In genomic region chr1:131290648-131291047, GRCm38 (mm10) we compare ENCODE assay signal across 9 mouse cellular contexts. TPM values are rescaled to one million over a fixed set of nuclear protein-coding genes. Genes with fewer than 3 reads are reported as not detected.
DNase-seq lines count a peak whose midpoint lies in the region; ATAC-seq lines count a peak whose summit lies in the region.
"Had no signal": no experiment of that assay in that cellular context is flagged by ENCODE, and none has a peak within 500 bp of the region (broad histone marks: within the 10 kb centered on the region; RNA-seq: fewer than 3 reads in every experiment).

No protein-coding gene starts in this region.

- H3K36me3 ChIP-seq in intestine, embryonic 14.5 days (ENCODE audit: control insufficient read depth, insufficient read depth, low read length): peaks cover 58% of the 10 kb centered on the region
- 0 out of 2 replicates have a peak, but pooled peaks cover 6% of the 10 kb centered on the region for H3K36me3 ChIP-seq in intestine, embryonic 16.5 days (ENCODE audit: control insufficient read depth, insufficient read depth, low read length)
- H3K36me3 ChIP-seq in hindbrain, embryonic 13.5 days: peaks cover 52% of the 10 kb centered on the region
- H3K36me3 ChIP-seq in midbrain, embryonic 12.5 days: peaks cover 29% of the 10 kb centered on the region

- H3K4me3 ChIP-seq in intestine, embryonic 14.5 days (ENCODE audit: low read depth, low read length): no peak overlapping the region
- H3K4me3 ChIP-seq in intestine, embryonic 16.5 days (ENCODE audit: low read length): no peak overlapping the region
- H3K4me3 ChIP-seq in hindbrain, embryonic 13.5 days: no peak overlapping the region
- no peak overlapping the region for H3K4me3 ChIP-seq in midbrain, embryonic 12.5 days
- H3K4me3 ChIP-seq: embryonic facial prominence, embryonic 12.5 days had no signal

- H3K9me3 ChIP-seq in intestine, embryonic 14.5 days (ENCODE audit: control insufficient read depth, low read length): no peaks in the 10 kb centered on the region
- H3K9me3 ChIP-seq in intestine, embryonic 16.5 days (ENCODE audit: control insufficient read depth, low read length): no peaks in the 10 kb centered on the region
- no peaks in the 10 kb centered on the region for H3K9me3 ChIP-seq in hindbrain, embryonic 13.5 days
- no peaks in the 10 kb centered on the region for H3K9me3 ChIP-seq in midbrain, embryonic 12.5 days
- H3K9me3 ChIP-seq: embryonic facial prominence, embryonic 12.5 days had no signal

- WGBS in intestine, embryonic 14.5 days: 46% methylated on average over 2 of the region's 2 CpGs
- WGBS in intestine, embryonic 16.5 days: 35% methylated on average over 2 of the region's 2 CpGs
- 49% methylated on average over 2 of the region's 2 CpGs for WGBS in hindbrain, embryonic 13.5 days
- 48% methylated on average over 2 of the region's 2 CpGs for WGBS in midbrain, embryonic 12.5 days

- ATAC-seq in intestine, embryonic 14.5 days (replicated peaks; ENCODE audit: low FRiP score, low TSS enrichment, low read depth): 0 out of 2 replicates have a peak, but pooled peaks have one; percentile 26
- no peak for ATAC-seq in intestine, embryonic 16.5 days
- ATAC-seq in hindbrain, embryonic 13.5 days (ENCODE audit: low FRiP score): peak; percentile 40; the same call in 1 of the 2 replicates
- peak; percentile 47; the same call in 1 of the 2 replicates for ATAC-seq in midbrain, embryonic 12.5 days (ENCODE audit: low FRiP score, low read depth)

- H3K27me3 ChIP-seq in intestine, embryonic 14.5 days (replicated peaks; ENCODE audit: control insufficient read depth, insufficient read depth, low read length): no peaks in the 10 kb centered on the region
- no peaks in the 10 kb centered on the region for H3K27me3 ChIP-seq in intestine, embryonic 16.5 days (replicated peaks; ENCODE audit: control insufficient read depth, insufficient read depth, low read length)
- H3K27me3 ChIP-seq in hindbrain, embryonic 13.5 days: no peaks in the 10 kb centered on the region
- H3K27me3 ChIP-seq in midbrain, embryonic 12.5 days: no peaks in the 10 kb centered on the region
- H3K27me3 ChIP-seq: embryonic facial prominence, embryonic 12.5 days had no signal

- no peak overlapping the region for H3K4me2 ChIP-seq in intestine, embryonic 14.5 days (ENCODE audit: low read length)
- no peak overlapping the region for H3K4me2 ChIP-seq in intestine, embryonic 16.5 days (ENCODE audit: low read depth, low read length)
- H3K4me2 ChIP-seq in hindbrain, embryonic 13.5 days: no peak overlapping the region
- no peak overlapping the region for H3K4me2 ChIP-seq in midbrain, embryonic 12.5 days (replicated peaks)
- H3K4me2 ChIP-seq: embryonic facial prominence, embryonic 12.5 days had no signal

- no peak overlapping the region for H3K9ac ChIP-seq in intestine, embryonic 14.5 days (ENCODE audit: low read length)
- no peak overlapping the region for H3K9ac ChIP-seq in intestine, embryonic 16.5 days (ENCODE audit: low read depth, low read length)
- H3K9ac ChIP-seq in hindbrain, embryonic 13.5 days: no peak overlapping the region
- no peak overlapping the region for H3K9ac ChIP-seq in midbrain, embryonic 12.5 days (replicated peaks)
- H3K9ac ChIP-seq: embryonic facial prominence, embryonic 12.5 days had no signal

- no peaks in the 10 kb centered on the region for H3K4me1 ChIP-seq in intestine, embryonic 14.5 days (replicated peaks; ENCODE audit: control insufficient read depth, insufficient read depth, low read length)
- no peaks in the 10 kb centered on the region for H3K4me1 ChIP-seq in intestine, embryonic 16.5 days (ENCODE audit: control insufficient read depth, insufficient read depth, low read length)
- peaks cover 5% of the 10 kb centered on the region; the same call in 1 of the 2 replicates for H3K4me1 ChIP-seq in hindbrain, embryonic 13.5 days (replicated peaks)
- H3K4me1 ChIP-seq in midbrain, embryonic 12.5 days: no peaks in the 10 kb centered on the region
- H3K4me1 ChIP-seq: embryonic facial prominence, embryonic 12.5 days had no signal

- DNase-seq in intestine, embryonic 14.5 days (ENCODE audit: low spot score): peak; percentile 78
- peak; percentile 64 for DNase-seq in adrenal gland, adult 2 months
- peak; percentile 54 for DNase-seq in embryo, embryonic 9.5 days (ENCODE audit: extremely low spot score)
- DNase-seq in left cerebral cortex, adult 8-10 months (ENCODE audit: low spot score in 2 of 2): peak; percentile 40 to 48
- DNase-seq in telencephalon, adult 2 months (ENCODE audit: low read depth, low spot score): peak; percentile 41

- no peak overlapping the region for H3K27ac ChIP-seq in intestine, embryonic 14.5 days (ENCODE audit: low read depth)
- no peak overlapping the region for H3K27ac ChIP-seq in intestine, embryonic 16.5 days (ENCODE audit: low read length)
- H3K27ac ChIP-seq in hindbrain, embryonic 13.5 days: no peak overlapping the region
- no peak overlapping the region for H3K27ac ChIP-seq in midbrain, embryonic 12.5 days (replicated peaks)
- H3K27ac ChIP-seq: embryonic facial prominence, embryonic 12.5 days had no signal

RNA-seq across cellular contexts. Expression of gene Ikbke, which starts 11.2 kb away (rescaled TPM):
- polyA plus RNA-seq in intestine, embryonic 14.5 days (2014; fragmentation: Nextera tagmentation; extraction: Ambion mirVana): 4.7 and 4.9 TPM in 2 replicates
- 13.0 and 13.8 TPM in 2 replicates for polyA plus RNA-seq in intestine, embryonic 16.5 days (2015; fragmentation: Nextera tagmentation; extraction: Ambion mirVana)
- total RNA-seq in adrenal gland, adult 2 months (2021): 10 to 100 TPM; 10.7 to 14.1 TPM
- 11.1 and 15.2 TPM in 2 replicates for polyA plus RNA-seq in adrenal gland, adult 2 months (2012; rRNA removed)
- 0.66 and 0.92 TPM in 2 replicates for polyA plus RNA-seq in hindbrain, embryonic 13.5 days (2015; fragmentation: Nextera tagmentation; extraction: Ambion mirVana)
- total RNA-seq in left cerebral cortex, adult 8-10 months (2022): 1 to 10 TPM in 3 of 4 experiments, under 1 TPM in 1; 0.89 to 2.2 (median 1.6) TPM
- polyA plus RNA-seq in midbrain, embryonic 12.5 days (2016; fragmentation: Nextera tagmentation; extraction: Ambion mirVana): 0.69 and 1.3 TPM in 2 replicates

RNA-seq across cellular contexts. Expression of gene Rassf5, which starts 45.6 kb away (rescaled TPM):
- 2.7 and 2.9 TPM in 2 replicates for polyA plus RNA-seq in intestine, embryonic 14.5 days (2014; fragmentation: Nextera tagmentation; extraction: Ambion mirVana)
- 3.5 and 4.1 TPM in 2 replicates for polyA plus RNA-seq in intestine, embryonic 16.5 days (2015; fragmentation: Nextera tagmentation; extraction: Ambion mirVana)
- total RNA-seq in adrenal gland, adult 2 months (2021): 10 to 100 TPM in 1 of 2 experiments, 1 to 10 TPM in 1; 8.6 to 13.0 TPM
- polyA plus RNA-seq in adrenal gland, adult 2 months (2012; rRNA removed): 25.7 and 39.3 TPM in 2 replicates
- polyA plus RNA-seq in hindbrain, embryonic 13.5 days (2015; fragmentation: Nextera tagmentation; extraction: Ambion mirVana): 2.6 TPM in 2 replicates
- 10 to 100 TPM; 24.2 to 26.0 (median 25.0) TPM for total RNA-seq in left cerebral cortex, adult 8-10 months (2022)
- 1.3 and 1.4 TPM in 2 replicates for polyA plus RNA-seq in midbrain, embryonic 12.5 days (2016; fragmentation: Nextera tagmentation; extraction: Ambion mirVana)
